8 mouse cellular contexts compared by ENCODE assay signal in the genomic region with DNA sequence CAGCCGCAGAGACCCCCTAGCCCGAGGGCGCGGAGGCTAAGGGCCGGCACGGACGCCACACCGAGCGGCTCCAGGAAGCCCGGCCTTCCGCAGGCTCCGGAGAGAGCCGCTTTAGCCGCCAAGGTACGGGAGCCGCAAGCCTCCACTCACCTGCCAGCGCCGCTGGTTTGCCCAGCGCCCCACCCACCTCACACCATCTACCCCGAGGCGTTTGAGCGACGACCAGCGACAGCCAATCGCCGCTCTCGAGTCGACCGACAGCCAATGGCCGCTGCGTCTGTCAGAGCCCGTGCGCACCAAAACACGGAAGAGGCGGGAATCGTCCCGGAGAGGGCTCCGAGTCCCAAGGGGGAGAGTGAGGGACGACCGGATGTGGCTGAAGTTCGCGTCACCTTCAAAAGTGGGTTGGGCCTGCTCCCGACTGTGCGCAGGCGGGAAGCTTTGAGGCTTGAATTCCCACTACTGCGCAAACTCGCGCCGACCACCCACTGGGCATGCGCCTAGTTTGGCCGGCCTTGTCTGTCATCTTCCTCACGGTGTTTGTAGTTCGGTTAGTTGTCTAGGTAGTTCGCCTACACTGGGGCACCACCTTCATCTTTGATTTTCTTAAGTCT. TPM values are rescaled to one million over a fixed set of nuclear protein-coding genes. Genes with fewer than 3 reads are reported as not detected.
DNase-seq lines count a peak whose midpoint lies in the region; ATAC-seq and TF ChIP-seq lines count a peak whose summit lies in the region.

A gene (minus strand): TSS at position 206 of the 614 bp plus-strand sequence.

- H3K9me3 ChIP-seq in kidney, embryonic 14.5 days (ENCODE audit: control insufficient read depth, low read length) = no peaks in the 10 kb centered on the region
- H3K9me3 ChIP-seq in limb, embryonic 15.5 days = no peaks in the 10 kb centered on the region

- ATAC-seq in kidney, embryonic 14.5 days (ENCODE audit: low FRiP score, low TSS enrichment) = peak; percentile 99
- peak; percentile 100 for ATAC-seq in limb, embryonic 15.5 days (ENCODE audit: insufficient number of reproducible peaks, low FRiP score, low TSS enrichment, low read depth)

- H3K4me3 ChIP-seq in bone marrow macrophage, adult 2 months (ENCODE audit: insufficient read depth, low read length) = peak within 1 kb of the TSS; percentile 71
- peak within 1 kb of the TSS; percentile 92 for H3K4me3 ChIP-seq in embryonic fibroblast, embryonic 13.5 days (ENCODE audit: insufficient read depth, low read length)
- H3K4me3 ChIP-seq in kidney, embryonic 14.5 days (ENCODE audit: low read length) = peak within 1 kb of the TSS; percentile 96
- H3K4me3 ChIP-seq in limb, embryonic 15.5 days = peak within 1 kb of the TSS; percentile 94

- peaks cover 21% of the 10 kb centered on the region for H3K36me3 ChIP-seq in kidney, embryonic 14.5 days (ENCODE audit: control insufficient read depth, insufficient read depth, low read length)
- peaks cover 30% of the 10 kb centered on the region for H3K36me3 ChIP-seq in limb, embryonic 15.5 days

- peak; percentile 100 for DNase-seq in A20 (ENCODE audit: low read depth, low spot score)
- peak; percentile 99 for DNase-seq in heart, adult 9 months (ENCODE audit: low spot score in 2 of 2)
- DNase-seq in monocyte, adult 2 months (ENCODE audit: low read depth in 1 of 2, low spot score in 2 of 2) = peak; percentile 96
- DNase-seq in spleen, postnatal 36 days (ENCODE audit: low spot score in 2 of 2) = peak; percentile 99

- H3K4me2 ChIP-seq in kidney, embryonic 14.5 days (replicated peaks; ENCODE audit: low read depth, low read length) = peak within 1 kb of the TSS; percentile 49
- H3K4me2 ChIP-seq in limb, embryonic 15.5 days = peak within 1 kb of the TSS; percentile 75

- no peak for TF ChIP-seq CTCF in bone marrow macrophage, adult 2 months (IDR thresholded peaks at IDR 0.05; ENCODE audit: low read depth, low read length)
- TF ChIP-seq CTCF in embryonic fibroblast, embryonic 13.5 days (IDR thresholded peaks at IDR 0.05; ENCODE audit: borderline replicate concordance, insufficient read depth, low read length) = no peak

- H3K9ac ChIP-seq in kidney, embryonic 14.5 days (ENCODE audit: low read depth, low read length) = peak within 1 kb of the TSS; percentile 90
- H3K9ac ChIP-seq in limb, embryonic 15.5 days = peak within 1 kb of the TSS; percentile 95

- TF ChIP-seq POLR2A in bone marrow macrophage, adult 2 months (IDR thresholded peaks at IDR 0.05; ENCODE audit: borderline replicate concordance, low read depth, low read length) = no peak
- TF ChIP-seq POLR2A in embryonic fibroblast, embryonic 13.5 days (IDR thresholded peaks at IDR 0.05; ENCODE audit: low read depth, low read length) = peak; percentile 93

- H3K27me3 ChIP-seq in kidney, embryonic 14.5 days (ENCODE audit: control insufficient read depth, insufficient read depth, low read length) = no peaks in the 10 kb centered on the region
- no peaks in the 10 kb centered on the region for H3K27me3 ChIP-seq in limb, embryonic 15.5 days

- H3K27ac ChIP-seq in bone marrow macrophage, adult 2 months (ENCODE audit: insufficient read depth, low read depth, low read length) = peak within 1 kb of the TSS; percentile 33
- H3K27ac ChIP-seq in embryonic fibroblast, embryonic 13.5 days (ENCODE audit: insufficient read depth, low read length) = no peak within 1 kb of the TSS
- peak within 1 kb of the TSS; percentile 43; the same call in 1 of the 2 replicates for H3K27ac ChIP-seq in kidney, embryonic 14.5 days (ENCODE audit: low read depth, low read length)
- H3K27ac ChIP-seq in limb, embryonic 15.5 days = peak within 1 kb of the TSS; percentile 80

- H3K4me1 ChIP-seq in bone marrow macrophage, adult 2 months (ENCODE audit: control insufficient read depth, insufficient read depth, low read length) = peaks cover 14% of the 10 kb centered on the region
- H3K4me1 ChIP-seq in embryonic fibroblast, embryonic 13.5 days (ENCODE audit: control insufficient read depth, insufficient read depth, low read length) = no peaks in the 10 kb centered on the region
- H3K4me1 ChIP-seq in kidney, embryonic 14.5 days (ENCODE audit: control insufficient read depth, insufficient read depth, low read length) = peaks cover 6% of the 10 kb centered on the region; the same call in 1 of the 2 replicates
- H3K4me1 ChIP-seq in limb, embryonic 15.5 days = peaks cover 16% of the 10 kb centered on the region

- under 1% methylated on average over 52 of the region's 54 CpGs for WGBS in kidney, embryonic 14.5 days
- WGBS in limb, embryonic 15.5 days = under 1% methylated on average over 54 of the region's 54 CpGs

RNA-seq across cellular contexts. Expression of the gene that starts here (rescaled TPM):
- polyA plus RNA-seq in bone marrow macrophage, adult 2 months (2012; ENCODE audit: insufficient read depth, insufficient read length, missing spikeins) = 23.8 and 28.0 TPM in 2 replicates
- 13.4 and 16.4 TPM in 2 replicates for polyA plus RNA-seq in embryonic fibroblast, embryonic 13.5 days (2011; ENCODE audit: insufficient read length, low read depth, missing spikeins)
- polyA plus RNA-seq in kidney, embryonic 14.5 days (2014; fragmentation: Nextera tagmentation; extraction: Ambion mirVana) = 15.9 and 24.5 TPM in 2 replicates
- polyA plus RNA-seq in limb, embryonic 15.5 days (2015; fragmentation: Nextera tagmentation; extraction: Ambion mirVana) = 24.2 and 24.9 TPM in 2 replicates
